Mouse (Mus musculus): ENCODE measurements at regions not wholly inside any gene's neighbourhood (a gene's known extent, or its start where the extent isn't known, plus 50 kb on each side); places are given as distances from the start of the nearest gene placed in this dataset.
"Not testable (repeated sequence)": the region's sequence is repeated elsewhere in the genome, so short reads cannot be mapped to it uniquely, and the experiment has no call there.

GRCm38 (mm10) chr14:53283350-53284141 lies 788.0 kb upstream of the Olfr1507 start:
- DNase-seq, result not testable (repeated sequence)

- not testable (repeated sequence) for DNase-seq
Observed at GRCm38 (mm10) chr14:53273218-53273617, 777.7 kb upstream of the Olfr1507 start.

- peak; percentile 14 for DNase-seq
Observed at GRCm38 (mm10) chr14:53267693-53268092, 772.1 kb upstream of the Olfr1507 start.

- peak; percentile 8 for DNase-seq
Observed at GRCm38 (mm10) chr14:53255962-53256361, 760.4 kb upstream of the Olfr1507 start.

- not testable (repeated sequence) for DNase-seq
Observed at GRCm38 (mm10) chr14:53253470-53253869, 757.9 kb upstream of the Olfr1507 start.

DNA sequence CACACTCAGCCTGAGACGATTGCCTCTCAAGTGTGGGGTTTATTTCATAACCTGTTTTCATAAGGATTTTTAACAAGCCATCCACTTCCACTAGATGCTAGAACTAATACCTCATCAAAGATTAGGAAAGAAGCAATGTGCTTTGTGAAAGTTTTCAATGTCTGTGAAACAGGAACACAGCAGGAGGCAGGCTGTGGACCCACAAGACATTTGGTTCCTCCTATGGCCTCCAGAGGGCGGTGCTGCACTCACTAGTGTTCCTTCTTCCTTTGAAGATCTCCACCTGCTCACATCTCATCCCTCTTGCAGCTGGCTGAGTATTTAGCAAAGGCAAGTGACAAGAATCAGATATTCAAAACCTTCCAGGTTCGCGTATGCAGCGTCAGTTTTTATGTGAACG lies 735.6 kb upstream of the Olfr1507 start:
- DNase-seq, result not testable (repeated sequence)

- DNase-seq, result not testable (repeated sequence)
Observed at GRCm38 (mm10) chr14:53224789-53225188, 729.2 kb upstream of the Olfr1507 start.

GRCm38 (mm10) chr14:53210554-53210953 lies 715.0 kb upstream of the Olfr1507 start:
- not testable (repeated sequence) for DNase-seq

DNA sequence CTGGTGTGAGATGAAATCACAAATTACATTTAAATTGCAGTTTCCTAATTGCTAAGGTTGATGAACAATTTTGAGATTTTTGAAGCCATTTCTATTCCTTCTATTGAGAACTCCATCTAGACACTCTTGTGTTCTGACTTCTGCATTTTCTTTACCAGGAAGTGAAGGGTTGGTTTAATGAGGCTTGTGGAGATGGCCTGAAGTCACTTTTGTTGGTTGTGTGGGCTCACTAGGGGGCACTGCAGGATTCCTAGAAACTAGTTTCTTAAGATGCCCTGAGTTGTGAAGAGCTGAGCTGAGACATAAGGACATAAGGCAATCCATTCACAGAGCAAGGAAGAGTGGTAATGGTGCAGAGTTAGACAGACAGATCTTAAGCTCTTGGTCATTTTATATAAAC lies 713.7 kb upstream of the Olfr1507 start:
- not testable (repeated sequence) for DNase-seq

DNA sequence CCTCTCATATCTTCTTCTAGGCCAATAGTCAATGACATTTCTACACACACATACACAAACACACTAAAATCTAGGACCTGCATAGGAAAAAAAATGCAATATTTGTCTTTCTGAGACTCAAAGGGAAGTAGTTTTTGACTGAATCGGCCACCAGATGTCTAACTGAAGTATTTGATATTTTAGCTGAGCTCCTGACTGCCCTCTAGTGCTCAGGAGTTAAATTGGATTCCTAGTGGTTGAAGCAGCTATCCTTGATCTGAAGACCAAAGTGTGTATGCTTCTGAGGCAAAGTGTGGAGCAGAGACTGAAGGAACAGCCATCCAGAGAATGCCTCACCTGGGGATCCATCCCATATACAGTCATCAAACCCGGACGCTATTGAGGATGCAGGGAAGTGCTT lies 695.4 kb upstream of the Olfr1507 start:
- DNase-seq, result not testable (repeated sequence)

- DNase-seq, result not testable (repeated sequence)
Observed at GRCm38 (mm10) chr14:53174099-53174498, 678.5 kb upstream of the Olfr1507 start.

- not testable (repeated sequence) for DNase-seq
Observed at GRCm38 (mm10) chr14:53166327-53166726, 670.8 kb upstream of the Olfr1507 start.

DNA sequence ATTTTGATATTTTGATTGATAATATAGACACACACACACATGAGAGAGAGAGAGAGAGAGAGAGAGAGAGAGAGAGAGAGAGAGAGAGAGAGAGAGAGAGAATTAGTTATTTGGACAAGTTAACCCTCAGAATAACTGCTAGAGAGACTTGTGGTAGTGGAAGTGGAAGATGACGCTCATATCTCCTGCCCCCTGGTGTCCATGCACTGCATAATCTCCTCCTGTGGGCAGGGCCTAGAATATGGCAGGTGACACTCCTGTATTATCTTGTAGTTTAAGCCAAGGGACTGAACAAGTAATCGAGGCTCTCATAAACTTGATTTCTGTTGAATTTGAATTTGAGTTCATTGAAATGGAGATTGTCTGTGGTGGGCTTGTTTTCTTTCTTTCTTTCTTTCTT lies 663.5 kb upstream of the Olfr1507 start:
- DNase-seq, result not testable (repeated sequence)

GRCm38 (mm10) chr14:53134783-53135182 lies 639.2 kb upstream of the Olfr1507 start:
- DNase-seq, result peak; percentile 62

DNA sequence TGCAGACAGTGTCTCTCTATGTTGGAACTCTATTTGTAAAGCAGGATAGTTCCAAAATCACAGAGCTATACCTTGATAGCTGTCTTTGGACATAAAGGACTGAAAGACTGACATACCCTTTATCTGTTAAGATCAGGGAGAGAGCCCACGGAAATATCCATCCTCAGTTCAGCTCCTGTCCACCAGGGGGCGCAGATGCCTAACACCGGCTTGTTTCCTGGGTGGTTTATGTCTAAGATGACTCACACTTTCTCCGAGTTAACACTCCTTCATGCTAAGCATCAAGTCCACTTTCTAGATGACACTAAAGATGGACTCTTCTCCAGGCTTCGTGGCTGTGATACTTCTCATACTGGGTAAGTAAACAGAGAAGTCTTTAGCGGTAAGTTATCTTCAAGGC lies 636.8 kb upstream of the Olfr1507 start:
- peak; percentile 81 for DNase-seq

DNA sequence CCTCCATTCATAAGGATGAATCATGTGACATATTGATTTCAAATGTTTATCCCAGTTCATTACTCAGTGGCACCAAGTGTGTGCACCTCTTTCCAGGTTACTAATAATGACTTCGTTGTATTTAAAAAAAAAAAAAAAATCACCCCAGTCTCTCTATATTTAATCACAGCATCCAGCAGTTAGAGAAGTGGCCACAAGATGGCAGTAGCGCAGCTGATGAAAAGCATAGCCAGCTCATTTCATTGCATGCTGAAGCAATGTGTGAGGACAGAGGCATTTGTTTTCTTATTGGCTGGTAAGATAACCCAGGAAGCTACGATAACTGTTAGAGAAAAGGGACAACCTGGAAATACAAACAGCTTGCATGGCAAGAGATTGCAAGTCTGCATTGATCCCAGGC lies 626.2 kb upstream of the Olfr1507 start:
- DNase-seq, result peak; percentile 81

DNA sequence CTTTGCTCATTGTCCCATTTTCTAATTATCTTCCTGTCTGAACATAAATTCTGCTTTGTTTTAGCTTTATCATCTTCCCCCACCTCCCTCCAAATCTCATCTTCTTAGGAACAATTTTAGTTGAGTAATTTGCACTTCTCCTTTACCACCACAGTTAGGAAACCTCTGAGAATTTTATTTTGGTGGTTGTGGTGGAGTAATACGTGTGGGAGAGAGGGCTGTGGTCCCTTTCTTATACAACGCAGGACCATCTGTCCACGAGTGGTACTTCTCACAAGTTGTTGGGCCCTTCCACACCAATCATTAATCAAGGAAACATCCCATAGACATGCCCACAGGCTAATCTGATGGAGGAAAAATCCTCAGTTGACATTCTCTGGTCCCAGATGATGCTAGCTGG lies 614.2 kb upstream of the Olfr1507 start:
- DNase-seq, result not testable (repeated sequence)

- DNase-seq, result peak; percentile 51
Observed at GRCm38 (mm10) chr14:53101362-53101761, 605.8 kb upstream of the Olfr1507 start.

DNA sequence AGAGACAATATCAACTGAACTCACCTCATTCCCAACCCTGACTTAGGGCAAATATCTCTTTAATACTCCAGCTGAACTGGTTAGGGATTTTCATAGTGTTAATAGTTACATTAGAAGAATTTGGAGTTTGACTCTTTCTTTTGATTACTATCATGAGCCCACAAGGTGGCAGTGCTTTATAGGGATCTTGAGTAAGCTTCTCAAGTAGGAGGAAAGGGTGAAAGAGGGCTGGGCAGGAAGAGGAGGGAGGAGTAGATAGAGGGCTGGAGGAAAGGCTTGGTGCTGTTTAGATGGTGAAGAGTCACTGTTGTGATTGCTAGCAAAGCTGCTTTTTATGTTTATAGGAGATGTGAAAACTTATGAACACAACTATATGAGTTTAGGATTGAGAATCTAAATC lies 595.4 kb upstream of the Olfr1507 start:
- not testable (repeated sequence) for DNase-seq

- DNase-seq, result not testable (repeated sequence)
Observed at GRCm38 (mm10) chr14:53081853-53082252, 586.3 kb upstream of the Olfr1507 start.

DNA sequence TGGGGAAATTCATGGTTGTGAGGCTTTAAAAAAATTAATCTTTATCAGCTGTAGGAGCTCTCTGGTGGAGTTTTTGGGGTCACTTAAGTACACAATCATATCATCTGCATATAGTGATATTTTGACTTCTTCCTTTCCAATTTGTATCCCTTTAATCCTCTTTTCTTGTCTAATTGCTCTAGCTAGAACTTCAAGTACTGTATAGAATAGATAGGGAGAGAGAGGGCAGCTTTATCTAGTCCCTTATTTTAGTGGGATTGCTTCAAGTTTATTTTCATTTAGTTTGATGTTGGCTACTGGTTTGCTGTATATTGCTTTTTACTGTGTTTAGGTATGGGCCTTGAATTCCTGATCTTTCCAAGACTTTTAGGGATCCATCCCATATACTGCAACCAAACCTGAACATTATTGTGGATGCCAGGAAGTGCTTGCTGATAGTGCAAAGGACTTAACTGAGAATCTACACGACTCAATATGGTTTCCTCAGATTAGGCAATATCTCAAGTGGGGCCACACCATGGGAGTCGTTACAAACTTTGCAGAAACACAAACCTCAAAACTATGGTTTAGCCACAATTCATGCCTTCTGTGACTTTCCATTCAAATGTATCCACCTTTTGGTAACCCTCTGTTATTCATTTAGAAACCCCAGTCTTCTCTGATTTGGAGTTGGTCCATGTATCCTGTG lies 585.6 kb upstream of the Olfr1507 start:
- not testable (repeated sequence) for DNase-seq

DNA sequence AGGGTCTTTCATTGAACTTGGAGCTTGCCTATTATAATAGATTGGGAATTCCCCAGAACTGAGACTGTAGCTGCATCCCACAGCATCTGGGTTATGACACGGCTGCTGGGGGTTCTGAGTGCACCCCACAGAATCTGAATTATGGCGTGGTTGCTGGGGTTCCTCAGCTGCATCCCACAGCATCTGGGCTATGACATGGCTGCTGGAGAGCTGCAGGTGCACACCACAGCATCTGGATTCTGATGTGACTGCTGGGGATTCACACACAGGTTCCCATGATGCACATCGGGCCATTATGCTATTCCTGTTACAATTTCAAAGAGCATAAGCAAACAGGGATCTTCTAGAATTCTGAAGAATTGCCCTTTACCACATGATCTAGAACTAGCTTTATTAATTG lies 585.0 kb upstream of the Olfr1507 start:
- DNase-seq, result peak; percentile 32

DNA sequence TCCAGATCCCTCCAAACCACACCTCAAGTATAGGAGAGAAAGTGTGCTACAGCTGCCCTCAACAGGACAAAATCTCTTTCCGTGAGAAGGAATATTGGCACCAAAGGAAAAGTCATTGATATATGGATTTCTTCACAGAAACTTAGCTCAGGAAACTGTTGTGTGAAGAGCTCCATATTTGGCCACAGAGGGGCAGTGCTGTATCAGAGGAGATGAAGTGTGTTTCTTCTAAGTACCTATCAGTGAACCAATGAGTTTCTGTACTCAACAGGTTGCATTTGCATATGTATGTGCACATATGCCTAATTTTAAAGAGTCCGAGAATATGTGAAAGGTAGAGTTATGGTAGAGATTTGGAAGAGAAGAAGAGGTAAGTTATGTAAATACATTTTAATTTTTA lies 580.4 kb upstream of the Olfr1507 start:
- DNase-seq, result not testable (repeated sequence)

- peak; percentile 36 for DNase-seq
Observed at GRCm38 (mm10) chr14:53073126-53073525, 577.6 kb upstream of the Olfr1507 start.

Data from thymus, postnatal 4 days (tissue).